30 mouse cellular contexts compared by ENCODE assay signal in genomic region chr19:3375945-3376495, GRCm38 (mm10). TPM values are rescaled to one million over a fixed set of nuclear protein-coding genes. Genes with fewer than 3 reads are reported as not detected.
DNase-seq lines count a peak whose midpoint lies in the region; ATAC-seq lines count a peak whose summit lies in the region.
"Had no signal": no experiment of that assay in that cellular context is flagged by ENCODE, and none has a peak within 500 bp of the region (broad histone marks: within the 10 kb centered on the region; RNA-seq: fewer than 3 reads in every experiment).

No protein-coding gene starts in this region.

- 64% methylated on average over 7 of the region's 7 CpGs for WGBS in hindbrain, embryonic 11.5 days

- no peaks in the 10 kb centered on the region for H3K27me3 ChIP-seq in hindbrain, embryonic 11.5 days (ENCODE audit: control insufficient read depth, insufficient read depth, low read length)
- H3K27me3 ChIP-seq: liver, embryonic 13.5 days; lung, embryonic 15.5 days; midbrain, embryonic 13.5 days; neural tube, embryonic 15.5 days had no signal

- no peak overlapping the region for H3K27ac ChIP-seq in hindbrain, embryonic 11.5 days (ENCODE audit: low read depth, low read length)
- H3K27ac ChIP-seq: hindbrain, embryonic 14.5 days; liver, embryonic 13.5 days; lung, embryonic 15.5 days; midbrain, embryonic 13.5 days; neural tube, embryonic 15.5 days had no signal

- peak; percentile 25 to 29 for DNase-seq in cerebellum, postnatal 14 days
- DNase-seq in cerebellum, adult 8-10 months = no peak
- DNase-seq in adipocyte (ENCODE audit: low spot score) = peak; percentile 16
- peak; percentile 80 to 88 for DNase-seq in lung, adult 18-20 months
- peak; percentile 70 for DNase-seq in lung, postnatal 14 days
- no peak for DNase-seq in hindbrain, embryonic 11.5 days (ENCODE audit: low spot score)
- no peak for DNase-seq in layer of hippocampus, adult 9-10 months (ENCODE audit: low spot score)
- no peak for DNase-seq in adrenal gland, adult 18-20 months (ENCODE audit: low spot score in 2 of 2)
- DNase-seq: adrenal gland, postnatal 25 days; cerebellum, adult 9-11 months; gastrocnemius, postnatal 14 days; heart, postnatal 36 days; kidney, adult 9 months; kidney, postnatal 14 days; left cerebral cortex, postnatal 4 days; liver, embryonic 13.5 days; retina, postnatal 1 day; right cerebral cortex, postnatal 14 days; thymus, adult 18-20 months; thymus, postnatal 36 days had no signal

- H3K9ac ChIP-seq in hindbrain, embryonic 11.5 days (ENCODE audit: low read depth, low read length) = no peak overlapping the region
- H3K9ac ChIP-seq: hindbrain, embryonic 14.5 days; liver, embryonic 13.5 days; lung, embryonic 15.5 days; midbrain, embryonic 13.5 days; neural tube, embryonic 15.5 days had no signal

- H3K4me1 ChIP-seq in hindbrain, embryonic 11.5 days (replicated peaks; ENCODE audit: control insufficient read depth, insufficient read depth, low read length) = no peaks in the 10 kb centered on the region
- H3K4me1 ChIP-seq: lung, embryonic 15.5 days; midbrain, embryonic 13.5 days; neural tube, embryonic 15.5 days had no signal

- no peaks in the 10 kb centered on the region for H3K36me3 ChIP-seq in hindbrain, embryonic 11.5 days (ENCODE audit: control insufficient read depth, insufficient read depth, low read length)
- H3K36me3 ChIP-seq: neural tube, embryonic 15.5 days had no signal

- no peak overlapping the region for H3K4me2 ChIP-seq in hindbrain, embryonic 11.5 days (replicated peaks; ENCODE audit: low read depth, low read length)
- H3K4me2 ChIP-seq: hindbrain, embryonic 14.5 days; liver, embryonic 13.5 days; lung, embryonic 15.5 days; midbrain, embryonic 13.5 days; neural tube, embryonic 15.5 days had no signal

- no peak for ATAC-seq in hindbrain, embryonic 11.5 days (ENCODE audit: low FRiP score)
- ATAC-seq: forebrain, embryonic 16.5 days; intestine, postnatal 0 days; midbrain, embryonic 13.5 days had no signal

- no peaks in the 10 kb centered on the region for H3K9me3 ChIP-seq in hindbrain, embryonic 11.5 days (ENCODE audit: control insufficient read depth, low read length)
- H3K9me3 ChIP-seq: G1E; liver, embryonic 13.5 days; lung, embryonic 15.5 days; midbrain, embryonic 13.5 days; neural tube, embryonic 15.5 days had no signal

- H3K4me3 ChIP-seq in hindbrain, embryonic 11.5 days (ENCODE audit: low read depth, low read length) = no peak overlapping the region
- H3K4me3 ChIP-seq: erythroblast, embryonic 14.5 days; liver, embryonic 13.5 days; lung, embryonic 15.5 days; midbrain, embryonic 13.5 days; neural tube, embryonic 15.5 days had no signal

RNA-seq across cellular contexts. Expression of gene Tesmin, which starts 12.6 kb away (rescaled TPM):
- 0.36 and 0.38 TPM in 2 replicates for polyA plus RNA-seq in hindbrain, embryonic 11.5 days (2014; fragmentation: Nextera tagmentation; extraction: Ambion mirVana)
- under 1 TPM; 0.17 to 0.26 TPM for total RNA-seq in adrenal gland, adult 18-20 months (2021)

RNA-seq across cellular contexts. Expression of gene Gal, which starts 38.3 kb away (rescaled TPM):
- polyA plus RNA-seq in hindbrain, embryonic 11.5 days (2014; fragmentation: Nextera tagmentation; extraction: Ambion mirVana) = 1.3 and 3.5 TPM in 2 replicates
- total RNA-seq in adrenal gland, adult 18-20 months (2021) = 10 to 100 TPM; 56.8 to 67.0 TPM
- total RNA-seq: G1E; granulocyte monocyte progenitor cell, adult 5-6 weeks; heart, postnatal 36 days; megakaryocyte-erythroid progenitor cell, adult 5-6 weeks had no signal
- polyA plus RNA-seq: erythroblast, embryonic 14.5 days; G1E; liver, embryonic 13.5 days had no signal

RNA-seq across cellular contexts. Expression of gene Cpt1a, which starts 53.9 kb away (rescaled TPM):
- polyA plus RNA-seq in hindbrain, embryonic 11.5 days (2014; fragmentation: Nextera tagmentation; extraction: Ambion mirVana) = 6.6 and 8.8 TPM in 2 replicates
- 100 to 1,000 TPM; 135 to 368 TPM for total RNA-seq in adrenal gland, adult 18-20 months (2021)

Comparison
In these comparisons a context has a peak if more than half of its experiments do, and no peak if none do; other contexts are left out.
1. DNase-seq: peak in cerebellum, postnatal 14 days (2 of 2), adipocyte (single experiment), lung, adult 18-20 months (2 of 2) and lung, postnatal 14 days (single experiment); none in cerebellum, adult 8-10 months (single experiment), hindbrain, embryonic 11.5 days (single experiment), layer of hippocampus, adult 9-10 months (single experiment) and adrenal gland, adult 18-20 months (0 of 2).